ENCODE assay signal across 28 mouse cellular contexts in genomic region chr3:119919501-119920141, GRCm38 (mm10).
DNase-seq lines count a peak whose midpoint lies in the region; ATAC-seq and TF ChIP-seq lines count a peak whose summit lies in the region.
"Had no signal": no experiment of that assay in that cellular context is flagged by ENCODE, and none has a peak within 500 bp of the region (broad histone marks: within the 10 kb centered on the region; RNA-seq: fewer than 3 reads in every experiment).

No protein-coding gene starts in this region.

- DNase-seq in forebrain, postnatal 0 days = no peak
- DNase-seq in midbrain, embryonic 11.5 days (ENCODE audit: low spot score, missing footprints) = no peak
- no peak for DNase-seq in cerebellum, postnatal 4 days (ENCODE audit: low spot score in 2 of 2)
- DNase-seq: adrenal gland, postnatal 10 days; adrenal gland, postnatal 36 days; B cell, adult 2 months; cerebellum, adult 11 months; cerebellum, adult 2 months; cerebellum, adult 9-11 months; cerebellum, postnatal 25 days; gastrocnemius, postnatal 25 days; heart, adult 18-20 months; heart, postnatal 10 days; heart, postnatal 36 days; kidney, adult 18-20 months had no signal

- no peak for TF ChIP-seq CTCF in forebrain, postnatal 0 days (IDR thresholded peaks at IDR 0.05; ENCODE audit: low read depth)

- 54% methylated on average over 4 of the region's 4 CpGs for WGBS in forebrain, embryonic 12.5 days
- 28% methylated on average over 4 of the region's 4 CpGs for WGBS in forebrain, postnatal 0 days
- 64% methylated on average over 4 of the region's 4 CpGs for WGBS in midbrain, embryonic 12.5 days
- 77% methylated on average over 4 of the region's 4 CpGs for WGBS in midbrain, embryonic 11.5 days
- 38% methylated on average over 4 of the region's 4 CpGs for WGBS in forebrain, embryonic 13.5 days
- 31% methylated on average over 4 of the region's 4 CpGs for WGBS in forebrain, embryonic 16.5 days

- H3K9me3 ChIP-seq in forebrain, embryonic 12.5 days = no peaks in the 10 kb centered on the region
- H3K9me3 ChIP-seq in forebrain, postnatal 0 days (ENCODE audit: low read length) = no peaks in the 10 kb centered on the region
- H3K9me3 ChIP-seq in midbrain, embryonic 12.5 days = no peaks in the 10 kb centered on the region
- no peaks in the 10 kb centered on the region for H3K9me3 ChIP-seq in midbrain, embryonic 11.5 days (ENCODE audit: control insufficient read depth, low read length)
- no peaks in the 10 kb centered on the region for H3K9me3 ChIP-seq in forebrain, embryonic 13.5 days (replicated peaks)
- H3K9me3 ChIP-seq in forebrain, embryonic 16.5 days (ENCODE audit: control insufficient read depth, low read length) = no peaks in the 10 kb centered on the region
- H3K9me3 ChIP-seq: heart, embryonic 12.5 days; heart, embryonic 15.5 days; hindbrain, embryonic 13.5 days had no signal

- H3K27ac ChIP-seq in forebrain, embryonic 12.5 days = no peak overlapping the region
- H3K27ac ChIP-seq in forebrain, postnatal 0 days (ENCODE audit: low read depth, low read length) = no peak overlapping the region
- H3K27ac ChIP-seq in midbrain, embryonic 12.5 days (replicated peaks) = no peak overlapping the region
- H3K27ac ChIP-seq in midbrain, embryonic 11.5 days (ENCODE audit: low read depth, low read length) = no peak overlapping the region
- H3K27ac ChIP-seq in forebrain, embryonic 13.5 days = no peak overlapping the region
- H3K27ac ChIP-seq in forebrain, embryonic 16.5 days (ENCODE audit: low read length) = no peak overlapping the region
- H3K27ac ChIP-seq: heart, embryonic 15.5 days; hindbrain, embryonic 13.5 days had no signal

- H3K4me3 ChIP-seq in forebrain, embryonic 12.5 days (replicated peaks) = no peak overlapping the region
- no peak overlapping the region for H3K4me3 ChIP-seq in forebrain, postnatal 0 days (ENCODE audit: low read depth, low read length)
- no peak overlapping the region for H3K4me3 ChIP-seq in midbrain, embryonic 12.5 days
- no peak overlapping the region for H3K4me3 ChIP-seq in midbrain, embryonic 11.5 days (ENCODE audit: low read depth, low read length)
- H3K4me3 ChIP-seq in forebrain, embryonic 13.5 days = no peak overlapping the region
- no peak overlapping the region for H3K4me3 ChIP-seq in forebrain, embryonic 16.5 days (replicated peaks; ENCODE audit: low read length)
- H3K4me3 ChIP-seq: heart, embryonic 12.5 days; heart, embryonic 15.5 days; hindbrain, embryonic 13.5 days had no signal

- no peak overlapping the region for H3K4me2 ChIP-seq in forebrain, embryonic 12.5 days
- H3K4me2 ChIP-seq in forebrain, postnatal 0 days (ENCODE audit: low read depth) = no peak overlapping the region
- no peak overlapping the region for H3K4me2 ChIP-seq in midbrain, embryonic 12.5 days (replicated peaks)
- H3K4me2 ChIP-seq in midbrain, embryonic 11.5 days = no peak overlapping the region
- no peak overlapping the region for H3K4me2 ChIP-seq in forebrain, embryonic 13.5 days
- no peak overlapping the region for H3K4me2 ChIP-seq in forebrain, embryonic 16.5 days (ENCODE audit: low read length)
- H3K4me2 ChIP-seq: heart, embryonic 12.5 days; heart, embryonic 15.5 days; hindbrain, embryonic 13.5 days had no signal

- ATAC-seq in forebrain, embryonic 12.5 days (ENCODE audit: low FRiP score) = peak; percentile 36; the same call in 1 of the 2 replicates
- no peak for ATAC-seq in forebrain, postnatal 0 days
- 0 out of 2 replicates have a peak, but pooled peaks have one; percentile 41 for ATAC-seq in midbrain, embryonic 12.5 days (ENCODE audit: low FRiP score, low read depth)
- no peak for ATAC-seq in midbrain, embryonic 11.5 days (ENCODE audit: low FRiP score)
- peak; percentile 91 for ATAC-seq in forebrain, embryonic 13.5 days
- peak; percentile 55 for ATAC-seq in forebrain, embryonic 16.5 days
- ATAC-seq: hindbrain, embryonic 16.5 days; inflammation-experienced regulatory T-cells, adult 6 months; intestine, embryonic 16.5 days; Patski had no signal

- no peaks in the 10 kb centered on the region for H3K4me1 ChIP-seq in forebrain, embryonic 12.5 days
- no peaks in the 10 kb centered on the region for H3K4me1 ChIP-seq in forebrain, postnatal 0 days (ENCODE audit: insufficient read depth)
- H3K4me1 ChIP-seq in midbrain, embryonic 12.5 days = no peaks in the 10 kb centered on the region
- H3K4me1 ChIP-seq in midbrain, embryonic 11.5 days (ENCODE audit: control insufficient read depth, insufficient read depth, low read length) = no peaks in the 10 kb centered on the region
- H3K4me1 ChIP-seq in forebrain, embryonic 13.5 days = no peaks in the 10 kb centered on the region
- no peaks in the 10 kb centered on the region for H3K4me1 ChIP-seq in forebrain, embryonic 16.5 days (replicated peaks; ENCODE audit: control insufficient read depth, insufficient read depth, low read length)
- H3K4me1 ChIP-seq: heart, embryonic 15.5 days; hindbrain, embryonic 13.5 days had no signal

- H3K36me3 ChIP-seq in forebrain, embryonic 12.5 days (replicated peaks) = no peaks in the 10 kb centered on the region
- H3K36me3 ChIP-seq in forebrain, postnatal 0 days (ENCODE audit: insufficient read depth) = no peaks in the 10 kb centered on the region
- H3K36me3 ChIP-seq in midbrain, embryonic 12.5 days = no peaks in the 10 kb centered on the region
- H3K36me3 ChIP-seq in midbrain, embryonic 11.5 days (ENCODE audit: control insufficient read depth, insufficient read depth, low read length) = no peaks in the 10 kb centered on the region
- H3K36me3 ChIP-seq in forebrain, embryonic 13.5 days (ENCODE audit: poor library complexity, severe bottlenecking) = no peaks in the 10 kb centered on the region
- no peaks in the 10 kb centered on the region for H3K36me3 ChIP-seq in forebrain, embryonic 16.5 days (ENCODE audit: control insufficient read depth, insufficient read depth)
- H3K36me3 ChIP-seq: G1E; heart, embryonic 12.5 days; heart, embryonic 15.5 days; hindbrain, embryonic 13.5 days had no signal

- H3K27me3 ChIP-seq in forebrain, embryonic 12.5 days = no peaks in the 10 kb centered on the region
- H3K27me3 ChIP-seq in forebrain, postnatal 0 days (ENCODE audit: insufficient read depth, low read length) = no peaks in the 10 kb centered on the region
- no peaks in the 10 kb centered on the region for H3K27me3 ChIP-seq in midbrain, embryonic 12.5 days
- H3K27me3 ChIP-seq in midbrain, embryonic 11.5 days (ENCODE audit: control insufficient read depth, insufficient read depth, low read length) = no peaks in the 10 kb centered on the region
- no peaks in the 10 kb centered on the region for H3K27me3 ChIP-seq in forebrain, embryonic 13.5 days
- no peaks in the 10 kb centered on the region for H3K27me3 ChIP-seq in forebrain, embryonic 16.5 days (replicated peaks; ENCODE audit: control insufficient read depth, insufficient read depth, low read length)
- H3K27me3 ChIP-seq: CH12.LX; heart, embryonic 12.5 days; heart, embryonic 15.5 days; hindbrain, embryonic 13.5 days; Patski had no signal

- no peak overlapping the region for H3K9ac ChIP-seq in forebrain, embryonic 12.5 days
- H3K9ac ChIP-seq in forebrain, postnatal 0 days = no peak overlapping the region
- no peak overlapping the region for H3K9ac ChIP-seq in midbrain, embryonic 12.5 days (replicated peaks)
- H3K9ac ChIP-seq in midbrain, embryonic 11.5 days (ENCODE audit: low read length) = no peak overlapping the region
- H3K9ac ChIP-seq in forebrain, embryonic 13.5 days = no peak overlapping the region
- no peak overlapping the region for H3K9ac ChIP-seq in forebrain, embryonic 16.5 days (replicated peaks; ENCODE audit: low read depth, low read length)
- H3K9ac ChIP-seq: heart, embryonic 12.5 days; heart, embryonic 15.5 days; hindbrain, embryonic 13.5 days had no signal

Comparison
In these comparisons a context has a peak if more than half of its experiments do, and no peak if none do; other contexts are left out.
1. ATAC-seq: peak in forebrain, embryonic 12.5 days (single experiment), midbrain, embryonic 12.5 days (single experiment), forebrain, embryonic 13.5 days (single experiment) and forebrain, embryonic 16.5 days (single experiment); none in forebrain, postnatal 0 days (single experiment) and midbrain, embryonic 11.5 days (single experiment).